Mouse (Mus musculus): ENCODE measurements around the gene Anxa2. TPM values are rescaled to one million over a fixed set of nuclear protein-coding genes. Genes with fewer than 3 reads are reported as not detected.
A peak's percentile ranks its signal among the peaks of the same experiment; 100 is the strongest.

The Anxa2 gene
- total and polyA plus RNA-seq, 2 experiments from 2014 or later: 66.3 to 68.4 TPM

GRCm38 (mm10) chr9:69470362-69470761 lies 16.9 kb downstream of the Anxa2 start:
- WGBS: 38% methylated on average over 5 of the region's 5 CpGs
- TF ChIP-seq CTCF (IDR thresholded peaks at IDR 0.05; ENCODE audit: low read depth): no peak
- Histone ChIP-seq H3K4me1 (ENCODE audit: insufficient read depth) (peaks cover 9% of the 10 kb centered on the region; the same call in 1 of the 2 replicates), H3K9me3 (ENCODE audit: low read length) (no peaks in the 10 kb centered on the region), H3K36me3 (ENCODE audit: insufficient read depth) (no peaks in the 10 kb centered on the region), H3K27me3 (ENCODE audit: insufficient read depth, low read length) (no peaks in the 10 kb centered on the region), H3K4me2 (ENCODE audit: low read depth) (no peak overlapping the region), H3K27ac (ENCODE audit: low read depth, low read length) (no peak overlapping the region), H3K9ac (no peak overlapping the region), H3K4me3 (ENCODE audit: low read depth, low read length) (no peak overlapping the region)
- no peak for DNase-seq
- peak; percentile 82 for ATAC-seq

GRCm38 (mm10) chr9:69470921-69471320 lies 17.5 kb downstream of the Anxa2 start:
- TF ChIP-seq CTCF (IDR thresholded peaks at IDR 0.05; ENCODE audit: low read depth): no peak
- Histone ChIP-seq H3K27ac (ENCODE audit: low read depth, low read length) (no peak overlapping the region), H3K4me1 (ENCODE audit: insufficient read depth) (peaks cover 9% of the 10 kb centered on the region; the same call in 1 of the 2 replicates), H3K4me3 (ENCODE audit: low read depth, low read length) (no peak overlapping the region), H3K36me3 (ENCODE audit: insufficient read depth) (no peaks in the 10 kb centered on the region), H3K9ac (no peak overlapping the region), H3K4me2 (ENCODE audit: low read depth) (no peak overlapping the region), H3K9me3 (ENCODE audit: low read length) (no peaks in the 10 kb centered on the region), H3K27me3 (ENCODE audit: insufficient read depth, low read length) (no peaks in the 10 kb centered on the region)
- DNase-seq (no peak), ATAC-seq (peak; percentile 41; the same call in 1 of the 2 replicates)
- WGBS: 25% methylated on average over 6 of the region's 6 CpGs

- Histone ChIP-seq H3K36me3 (ENCODE audit: insufficient read depth) (no peaks in the 10 kb centered on the region), H3K27ac (ENCODE audit: low read depth, low read length) (no peak overlapping the region), H3K27me3 (ENCODE audit: insufficient read depth, low read length) (no peaks in the 10 kb centered on the region), H3K4me1 (ENCODE audit: insufficient read depth) (peaks cover 9% of the 10 kb centered on the region; the same call in 1 of the 2 replicates), H3K9me3 (ENCODE audit: low read length) (no peaks in the 10 kb centered on the region), H3K4me2 (ENCODE audit: low read depth) (no peak overlapping the region), H3K4me3 (ENCODE audit: low read depth, low read length) (no peak overlapping the region), H3K9ac (no peak overlapping the region)
- DNase-seq (no peak), ATAC-seq (no peak)
- WGBS: 79% methylated on average over 6 of the region's 6 CpGs
- TF ChIP-seq CTCF (IDR thresholded peaks at IDR 0.05; ENCODE audit: low read depth): no peak
Observed at GRCm38 (mm10) chr9:69472724-69473123, 19.3 kb downstream of the Anxa2 start.

- DNase-seq (no peak), ATAC-seq (no peak)
- no peak overlapping the region for H3K4me3 ChIP-seq (ENCODE audit: low read depth, low read length)
- peaks cover 2% of the 10 kb centered on the region; the same call in 1 of the 2 replicates for H3K4me1 ChIP-seq (ENCODE audit: insufficient read depth)
- H3K27me3 ChIP-seq (ENCODE audit: insufficient read depth, low read length): no peaks in the 10 kb centered on the region
- no peaks in the 10 kb centered on the region for H3K9me3 ChIP-seq (ENCODE audit: low read length)
- no peak for TF ChIP-seq CTCF (IDR thresholded peaks at IDR 0.05; ENCODE audit: low read depth)
- H3K36me3 ChIP-seq (ENCODE audit: insufficient read depth): no peaks in the 10 kb centered on the region
- no peak overlapping the region for H3K9ac ChIP-seq
- no peak overlapping the region for H3K4me2 ChIP-seq (ENCODE audit: low read depth)
- WGBS: 85% methylated on average over 6 of the region's 6 CpGs
- H3K27ac ChIP-seq (ENCODE audit: low read depth, low read length): no peak overlapping the region
Observed at GRCm38 (mm10) chr9:69475873-69476272, 22.5 kb downstream of the Anxa2 start.

- H3K4me2 ChIP-seq (ENCODE audit: low read depth): no peak overlapping the region
- H3K27ac ChIP-seq (ENCODE audit: low read depth, low read length): no peak overlapping the region
- H3K4me1 ChIP-seq (ENCODE audit: insufficient read depth): no peaks in the 10 kb centered on the region
- no peaks in the 10 kb centered on the region for H3K36me3 ChIP-seq (ENCODE audit: insufficient read depth)
- H3K27me3 ChIP-seq (ENCODE audit: insufficient read depth, low read length): no peaks in the 10 kb centered on the region
- no peak overlapping the region for H3K9ac ChIP-seq
- WGBS: 68% methylated on average over 14 of the region's 14 CpGs
- no peak overlapping the region for H3K4me3 ChIP-seq (ENCODE audit: low read depth, low read length)
- TF ChIP-seq CTCF (IDR thresholded peaks at IDR 0.05; ENCODE audit: low read depth): no peak
- DNase-seq (no peak), ATAC-seq (peak; percentile 20; the same call in 1 of the 2 replicates)
- no peaks in the 10 kb centered on the region for H3K9me3 ChIP-seq (ENCODE audit: low read length)
Observed at GRCm38 (mm10) chr9:69477195-69477823, 23.9 kb downstream of the Anxa2 start.

GRCm38 (mm10) chr9:69477824-69478222 lies 24.4 kb downstream of the Anxa2 start:
- Histone ChIP-seq H3K9ac (no peak overlapping the region), H3K9me3 (ENCODE audit: low read length) (no peaks in the 10 kb centered on the region), H3K27ac (ENCODE audit: low read depth, low read length) (no peak overlapping the region), H3K4me1 (ENCODE audit: insufficient read depth) (no peaks in the 10 kb centered on the region), H3K27me3 (ENCODE audit: insufficient read depth, low read length) (no peaks in the 10 kb centered on the region), H3K4me3 (ENCODE audit: low read depth, low read length) (no peak overlapping the region), H3K36me3 (ENCODE audit: insufficient read depth) (no peaks in the 10 kb centered on the region), H3K4me2 (ENCODE audit: low read depth) (no peak overlapping the region)
- DNase-seq: no peak
- TF ChIP-seq CTCF (IDR thresholded peaks at IDR 0.05; ENCODE audit: low read depth): no peak
- ATAC-seq: no peak
- 74% methylated on average over 6 of the region's 6 CpGs for WGBS

GRCm38 (mm10) chr9:69480344-69480743 lies 26.9 kb downstream of the Anxa2 start:
- H3K4me3 ChIP-seq (ENCODE audit: low read depth, low read length): no peak overlapping the region
- H3K9me3 ChIP-seq (ENCODE audit: low read length): no peaks in the 10 kb centered on the region
- ATAC-seq: peak; percentile 86
- no peaks in the 10 kb centered on the region for H3K36me3 ChIP-seq (ENCODE audit: insufficient read depth)
- no peaks in the 10 kb centered on the region for H3K27me3 ChIP-seq (ENCODE audit: insufficient read depth, low read length)
- H3K27ac ChIP-seq (ENCODE audit: low read depth, low read length): no peak overlapping the region
- no peaks in the 10 kb centered on the region for H3K4me1 ChIP-seq (ENCODE audit: insufficient read depth)
- peak; percentile 93 for DNase-seq
- no peak overlapping the region for H3K4me2 ChIP-seq (ENCODE audit: low read depth)
- H3K9ac ChIP-seq: no peak overlapping the region
- 7% methylated on average over 1 of the region's 1 CpGs for WGBS
- peak; percentile 94 for TF ChIP-seq CTCF (IDR thresholded peaks at IDR 0.05; ENCODE audit: low read depth)

Data from forebrain, postnatal 0 days (tissue).